ENCODE assay signal across 8 mouse cellular contexts in genomic region chr12:54654141-54654540, GRCm38 (mm10). TPM values are rescaled to one million over a fixed set of nuclear protein-coding genes. Genes with fewer than 3 reads are reported as not detected.
DNase-seq lines count a peak whose midpoint lies in the region; ATAC-seq and TF ChIP-seq lines count a peak whose summit lies in the region.

No protein-coding gene starts in this region.

- no peak for TF ChIP-seq CTCF in intestine, postnatal 0 days (IDR thresholded peaks at IDR 0.05; ENCODE audit: low read depth)
- no peak for TF ChIP-seq CTCF in gastrocnemius, adult 2 months (IDR thresholded peaks at IDR 0.05)

- no peak for DNase-seq in heart, adult 8-10 months (ENCODE audit: low spot score)
- peak; percentile 15 for DNase-seq in c-Kit-positive CD71-positive TER-119-positive erythroid progenitor cells, embryonic 14.5 days (ENCODE audit: low spot score)
- DNase-seq in lung, postnatal 14 days: peak; percentile 15
- no peak for DNase-seq in thymus, postnatal 0 days (ENCODE audit: low spot score)
- no peak for DNase-seq in thymus, postnatal 10 days (ENCODE audit: low spot score in 2 of 2)
- no peak for DNase-seq in gastrocnemius, adult 2 months

- H3K4me2 ChIP-seq in heart, embryonic 14.5 days (ENCODE audit: low read length): peak overlapping the region; percentile 87
- H3K4me2 ChIP-seq in intestine, postnatal 0 days (replicated peaks; ENCODE audit: low read depth): peak overlapping the region; percentile 78

- no peak for ATAC-seq in heart, embryonic 14.5 days (ENCODE audit: insufficient number of reproducible peaks, insufficient read depth, low FRiP score, low read depth)
- ATAC-seq in intestine, postnatal 0 days: no peak

- WGBS in heart, embryonic 14.5 days: 21% methylated on average over 4 of the region's 4 CpGs
- WGBS in intestine, postnatal 0 days: 33% methylated on average over 4 of the region's 4 CpGs

- no peaks in the 10 kb centered on the region for H3K27me3 ChIP-seq in heart, embryonic 14.5 days (ENCODE audit: control insufficient read depth, insufficient read depth, low read length)
- no peaks in the 10 kb centered on the region for H3K27me3 ChIP-seq in intestine, postnatal 0 days (replicated peaks; ENCODE audit: control insufficient read depth, insufficient read depth, low read length)

- H3K9ac ChIP-seq in heart, embryonic 14.5 days (ENCODE audit: low read length): no peak overlapping the region
- no peak overlapping the region for H3K9ac ChIP-seq in intestine, postnatal 0 days (ENCODE audit: low read depth, low read length)

- H3K4me1 ChIP-seq in heart, embryonic 14.5 days (ENCODE audit: control insufficient read depth in 2 of 2, insufficient read depth in 2 of 2, low read length in 2 of 2): peaks cover 14 to 30% of the 10 kb centered on the region in 2 experiments
- H3K4me1 ChIP-seq in intestine, postnatal 0 days (replicated peaks; ENCODE audit: control insufficient read depth, insufficient read depth, low read length): peaks cover 10% of the 10 kb centered on the region; the same call in 1 of the 2 replicates

- H3K4me3 ChIP-seq in heart, embryonic 14.5 days (ENCODE audit: control insufficient read depth in 1 of 2, insufficient read depth in 1 of 2, low read depth in 1 of 2, low read length in 2 of 2): no peak overlapping the region
- no peak overlapping the region; the same call in 1 of the 2 replicates for H3K4me3 ChIP-seq in intestine, postnatal 0 days (ENCODE audit: low read depth, low read length)
- no peak overlapping the region for H3K4me3 ChIP-seq in gastrocnemius, adult 2 months

- peaks cover 12% of the 10 kb centered on the region for H3K36me3 ChIP-seq in heart, embryonic 14.5 days (ENCODE audit: control insufficient read depth, insufficient read depth, low read length)
- 0 out of 2 replicates have a peak, but pooled peaks cover 4% of the 10 kb centered on the region for H3K36me3 ChIP-seq in intestine, postnatal 0 days (ENCODE audit: control insufficient read depth, insufficient read depth)

- no peaks in the 10 kb centered on the region for H3K9me3 ChIP-seq in heart, embryonic 14.5 days (ENCODE audit: control insufficient read depth, low read length)
- no peaks in the 10 kb centered on the region for H3K9me3 ChIP-seq in intestine, postnatal 0 days (ENCODE audit: control insufficient read depth)

- no peak overlapping the region for H3K27ac ChIP-seq in heart, embryonic 14.5 days (replicated peaks in 1 of 2; ENCODE audit: control insufficient read depth in 1 of 2, insufficient read depth in 1 of 2, low read depth in 2 of 2, low read length in 2 of 2)
- peak overlapping the region; percentile 35 for H3K27ac ChIP-seq in intestine, postnatal 0 days (ENCODE audit: low read depth, low read length)
- H3K27ac ChIP-seq in gastrocnemius, adult 2 months: no peak overlapping the region

- intact Hi-C loops in gastrocnemius, adult 2 months (cut with DNase I): no loop called here

RNA-seq across cellular contexts. Expression of gene Sptssa, which starts 2.2 kb away (rescaled TPM):
- polyA plus RNA-seq in heart, embryonic 14.5 days (2014; fragmentation: Nextera tagmentation; extraction: Ambion mirVana): 156 and 168 TPM in 2 replicates
- total RNA-seq in heart, adult 8-10 months (2022): 10 to 100 TPM; 30.2 to 30.7 (median 30.4) TPM
- 168 and 172 TPM in 2 replicates for polyA plus RNA-seq in intestine, postnatal 0 days (2015; fragmentation: Nextera tagmentation; extraction: Ambion mirVana)
- polyA plus RNA-seq in thymus, postnatal 0 days (2015; fragmentation: Nextera tagmentation; extraction: Ambion mirVana): 212 and 214 TPM in 2 replicates
- 10 to 100 TPM; 13.7 to 20.3 TPM for total RNA-seq in gastrocnemius, adult 2 months (2021)

RNA-seq across cellular contexts. Expression of gene Eapp, which starts 41.6 kb away (rescaled TPM):
- 47.5 and 49.2 TPM in 2 replicates for polyA plus RNA-seq in heart, embryonic 14.5 days (2014; fragmentation: Nextera tagmentation; extraction: Ambion mirVana)
- total RNA-seq in heart, adult 8-10 months (2022): 10 to 100 TPM; 21.0 to 23.1 (median 21.7) TPM
- 93.6 and 94.1 TPM in 2 replicates for polyA plus RNA-seq in intestine, postnatal 0 days (2015; fragmentation: Nextera tagmentation; extraction: Ambion mirVana)
- polyA plus RNA-seq in thymus, postnatal 0 days (2015; fragmentation: Nextera tagmentation; extraction: Ambion mirVana): 110 and 118 TPM in 2 replicates
- 10 to 100 TPM; 17.8 to 18.5 TPM for total RNA-seq in gastrocnemius, adult 2 months (2021)

Comparison
In these comparisons a context has a peak if more than half of its experiments do, and no peak if none do; other contexts are left out.
1. DNase-seq: peak in c-Kit-positive CD71-positive TER-119-positive erythroid progenitor cells, embryonic 14.5 days (single experiment) and lung, postnatal 14 days (single experiment); none in heart, adult 8-10 months (single experiment), thymus, postnatal 0 days (single experiment), thymus, postnatal 10 days (0 of 2) and gastrocnemius, adult 2 months (single experiment).